Mouse (Mus musculus): ENCODE measurements around the gene Vnn3.
A peak's percentile ranks its signal among the peaks of the same experiment; 100 is the strongest.

The Vnn3 gene

DNA sequence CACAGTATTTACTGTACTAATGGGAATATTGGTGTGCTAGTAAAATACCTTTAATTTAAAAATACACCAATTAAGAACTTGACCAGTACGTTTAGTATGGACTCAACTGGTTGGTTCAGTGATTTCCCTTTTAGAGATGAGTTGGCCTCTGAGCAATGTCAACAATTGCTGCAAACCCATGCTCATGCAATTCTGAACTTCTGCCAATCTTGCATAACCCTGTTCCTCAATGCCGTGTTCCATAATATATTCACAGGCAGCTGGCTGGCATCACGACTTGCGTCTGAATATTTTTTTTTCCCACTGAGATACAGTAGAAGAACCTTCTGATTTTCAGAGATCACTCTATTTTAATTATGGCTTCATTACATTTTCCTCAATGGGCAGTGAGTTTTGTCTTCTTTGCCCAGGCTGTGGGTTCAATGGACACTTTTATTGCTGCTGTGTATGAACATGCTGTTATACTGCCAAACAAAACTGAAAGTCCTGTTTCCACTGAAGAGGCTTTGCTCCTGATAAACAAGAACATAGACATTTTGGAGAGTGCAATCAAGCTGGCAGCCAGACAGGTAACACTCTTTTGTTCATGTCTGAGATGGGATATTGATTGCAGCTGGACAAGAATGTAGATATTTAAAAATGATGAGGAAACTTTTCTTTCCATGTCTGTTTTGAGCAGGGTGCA lies at the start of gene Vnn3:
Gene Vnn3, plus strand, starts transcription at position 235 of the 685 bp plus-strand sequence.
- no peak for DNase-seq (ENCODE audit: extremely low read depth, insufficient read length, low spot score)

DNA sequence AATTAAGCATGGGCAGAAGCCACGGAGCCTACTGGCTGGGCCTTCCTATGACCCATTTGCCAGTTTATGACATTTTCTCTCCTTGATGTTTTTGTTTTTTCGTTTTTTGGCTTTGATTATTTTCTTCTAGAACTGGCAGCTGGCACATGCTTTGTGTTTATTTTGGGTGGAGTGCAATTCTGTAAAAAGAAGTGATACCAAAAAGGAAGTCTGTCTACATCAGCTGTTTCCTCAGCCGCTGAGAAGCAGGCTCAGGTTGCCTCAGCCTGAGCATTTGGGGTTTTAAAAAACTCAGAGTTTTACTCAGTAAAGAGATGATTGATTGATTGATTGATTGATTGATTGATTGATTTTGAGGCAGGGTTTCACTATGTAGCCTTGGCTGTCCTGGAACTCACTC lies 48.4 kb upstream of the Vnn3 start:
- no peak for DNase-seq (ENCODE audit: extremely low read depth, insufficient read length, low spot score)

DNA sequence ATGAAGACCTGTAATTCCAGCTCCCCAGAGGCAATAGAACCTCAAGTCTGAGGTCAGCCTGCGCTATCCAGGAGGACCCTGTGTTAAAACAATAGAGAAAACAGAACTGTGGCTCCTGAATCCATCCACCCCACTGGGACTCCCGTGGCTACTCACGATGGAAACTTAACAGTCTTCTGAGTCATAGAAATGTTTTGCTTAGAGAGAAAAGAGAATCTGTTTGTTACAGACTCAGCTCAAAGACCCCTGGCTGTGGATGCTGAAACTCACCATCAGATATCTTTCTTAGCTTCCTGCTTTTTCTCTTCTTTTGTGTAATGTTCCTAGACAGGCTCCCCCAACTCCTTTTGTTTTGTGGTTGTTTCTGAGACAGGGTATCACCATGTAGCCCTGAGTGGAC lies 46.6 kb upstream of the Vnn3 start:
- DNase-seq (ENCODE audit: extremely low read depth, insufficient read length, low spot score): no peak

DNA sequence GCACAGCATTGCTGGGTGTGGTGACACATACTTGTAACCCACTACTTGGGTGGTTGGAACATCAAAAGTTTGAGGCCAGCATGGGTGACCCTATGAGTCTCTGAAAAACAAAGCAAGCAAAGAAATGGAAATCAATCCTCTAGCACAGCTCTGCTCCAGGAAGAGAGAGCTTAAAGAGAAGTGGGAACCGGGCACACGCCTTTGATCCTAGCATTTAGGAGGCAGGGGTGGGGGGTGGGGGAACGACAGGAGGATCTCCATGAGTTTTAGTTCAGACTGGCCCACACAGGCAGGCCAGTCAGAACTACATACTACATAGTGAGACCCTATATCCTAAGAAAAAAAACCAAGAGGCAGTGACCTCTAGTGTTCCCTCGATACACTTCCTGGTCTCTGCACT lies 45.1 kb upstream of the Vnn3 start:
- DNase-seq (ENCODE audit: extremely low read depth, insufficient read length, low spot score): no peak

DNA sequence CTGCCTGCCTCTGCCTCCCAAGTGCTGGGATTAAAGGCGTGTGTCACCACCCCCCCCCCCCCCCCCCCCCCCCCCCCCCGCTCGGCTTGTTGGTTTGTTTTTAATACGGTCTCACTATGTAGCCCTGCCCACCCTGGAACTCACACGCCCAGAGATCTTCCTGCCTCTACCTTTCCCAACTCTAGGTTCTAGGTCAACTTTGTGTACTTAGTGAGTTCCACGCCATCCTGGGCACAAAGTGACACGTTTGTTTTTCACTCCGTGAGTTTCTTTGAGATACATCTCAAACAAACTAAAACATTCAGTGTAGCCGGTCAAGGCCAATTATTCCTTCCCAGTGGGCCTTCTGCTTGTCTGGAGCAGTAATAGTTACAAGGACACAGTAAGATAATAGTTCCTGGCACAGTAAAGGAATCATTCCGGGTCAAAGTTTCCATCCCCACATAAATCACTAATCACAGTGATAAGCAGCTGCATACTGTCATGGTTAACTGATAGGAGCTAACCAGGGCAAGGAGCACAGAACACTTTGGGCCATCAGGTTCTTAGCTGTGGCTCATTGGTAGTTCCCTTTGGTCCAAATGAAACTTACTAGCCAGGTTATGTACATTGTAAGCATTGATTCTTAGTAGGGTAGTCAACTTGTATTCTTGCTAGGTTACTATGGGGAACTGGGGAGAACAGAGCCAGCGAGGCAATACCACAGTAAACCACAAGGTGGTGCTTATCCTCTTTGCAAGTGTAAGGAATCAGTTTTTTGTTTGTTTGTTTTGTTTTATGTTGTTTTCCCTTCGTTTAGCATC lies 39.4 kb upstream of the Vnn3 start:
- no peak for DNase-seq (ENCODE audit: extremely low read depth, insufficient read length, low spot score)

DNA sequence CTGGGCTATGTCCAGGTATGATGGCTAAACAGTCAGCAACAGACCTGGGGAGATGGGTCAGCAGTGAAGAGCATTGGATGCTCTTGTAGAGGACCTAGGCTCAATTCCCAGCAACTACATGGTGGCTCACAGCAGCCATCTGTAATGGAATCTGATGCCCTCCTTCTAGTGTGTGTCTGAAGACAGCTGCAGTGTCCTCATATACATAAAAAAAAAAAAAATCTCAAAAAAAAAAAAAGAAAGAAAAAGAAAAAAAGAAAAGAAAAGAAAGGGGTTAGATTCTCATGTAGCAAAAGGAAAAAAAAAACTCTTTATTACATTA lies 38.9 kb upstream of the Vnn3 start:
- DNase-seq (ENCODE audit: extremely low read depth, insufficient read length, low spot score): no peak

DNA sequence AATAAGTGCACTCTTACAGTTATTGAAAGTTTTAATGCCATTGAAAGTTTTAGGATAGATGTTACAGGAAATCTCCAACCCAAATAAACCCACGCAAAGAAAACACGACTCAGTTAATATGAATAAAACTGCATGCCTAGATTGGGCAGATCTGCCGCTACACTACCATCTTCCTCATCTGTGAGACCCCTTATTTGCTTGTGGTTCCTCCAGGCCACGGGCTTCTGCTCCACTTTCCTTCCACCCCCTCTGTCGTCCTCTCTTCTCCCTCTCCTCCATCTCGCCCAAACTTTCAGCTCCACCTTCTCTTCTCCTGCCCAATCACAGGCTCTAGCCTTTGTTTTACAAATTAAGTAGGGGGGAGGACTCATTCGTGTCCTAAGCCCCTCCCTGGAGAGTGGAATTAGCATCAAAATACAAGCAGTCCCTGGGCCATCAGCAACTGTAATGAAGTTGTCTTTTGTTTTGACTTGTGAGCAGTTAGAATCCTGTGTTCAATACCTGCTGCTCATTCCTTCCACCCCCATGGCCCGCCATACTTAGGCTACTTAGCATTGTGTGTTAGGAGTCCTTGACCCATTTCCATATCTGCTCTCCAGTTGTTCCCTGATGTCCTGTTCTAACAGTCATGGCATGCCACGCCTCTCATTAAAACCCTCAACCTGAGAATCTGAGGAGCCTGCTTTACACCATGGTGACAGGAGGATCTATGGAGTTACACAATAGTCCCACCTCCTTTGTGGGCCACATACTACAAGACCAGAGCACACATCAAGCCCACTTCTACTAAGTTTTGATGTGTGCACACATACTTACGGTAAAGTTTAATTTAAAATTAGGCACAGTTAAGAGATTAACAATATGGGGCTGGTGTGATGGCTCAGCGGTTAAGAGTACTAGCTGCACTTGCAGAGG lies 38.2 kb upstream of the Vnn3 start:
- no peak for DNase-seq (ENCODE audit: extremely low read depth, insufficient read length, low spot score)

DNA sequence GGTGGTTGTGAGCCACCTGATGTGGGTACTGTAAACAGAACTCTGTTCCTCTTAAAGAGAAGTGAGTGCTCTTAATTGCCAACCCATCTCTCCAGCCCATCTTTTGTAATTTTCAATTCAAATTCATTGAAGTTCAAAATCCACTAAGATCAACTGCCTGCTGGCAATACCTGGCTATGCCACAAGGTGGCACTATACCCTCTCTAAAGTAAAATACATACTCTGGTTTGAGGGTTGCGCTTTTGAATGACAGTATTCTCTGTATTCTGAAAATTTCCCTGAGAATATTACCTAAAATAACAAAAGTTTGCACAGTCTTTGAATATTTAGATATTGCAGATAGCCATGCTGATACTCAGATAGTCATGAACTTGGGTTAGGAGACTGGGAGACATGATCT lies 36.1 kb upstream of the Vnn3 start:
- peak; percentile 5 for DNase-seq (ENCODE audit: extremely low read depth, insufficient read length, low spot score)

DNA sequence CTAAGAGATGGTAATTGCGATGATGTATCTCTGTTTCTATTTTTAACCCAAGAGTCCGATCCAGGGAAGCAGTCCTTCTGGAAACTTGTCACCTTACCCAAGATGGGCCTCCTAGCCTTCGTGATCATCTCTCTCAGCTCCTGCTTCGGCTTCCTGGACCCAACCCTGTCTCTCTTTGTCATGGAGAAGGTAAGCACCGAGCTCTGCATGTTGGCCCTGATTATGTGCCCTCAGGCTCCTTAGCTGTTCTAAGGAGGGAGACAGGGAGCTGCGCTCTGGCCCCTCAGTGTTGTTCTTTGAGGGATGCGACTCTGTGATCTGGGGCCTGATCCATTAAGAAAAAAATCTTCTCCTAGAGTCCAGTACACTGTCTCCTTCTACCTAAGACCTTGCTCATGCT lies 35.0 kb upstream of the Vnn3 start:
- no peak for DNase-seq (ENCODE audit: extremely low read depth, insufficient read length, low spot score)

DNA sequence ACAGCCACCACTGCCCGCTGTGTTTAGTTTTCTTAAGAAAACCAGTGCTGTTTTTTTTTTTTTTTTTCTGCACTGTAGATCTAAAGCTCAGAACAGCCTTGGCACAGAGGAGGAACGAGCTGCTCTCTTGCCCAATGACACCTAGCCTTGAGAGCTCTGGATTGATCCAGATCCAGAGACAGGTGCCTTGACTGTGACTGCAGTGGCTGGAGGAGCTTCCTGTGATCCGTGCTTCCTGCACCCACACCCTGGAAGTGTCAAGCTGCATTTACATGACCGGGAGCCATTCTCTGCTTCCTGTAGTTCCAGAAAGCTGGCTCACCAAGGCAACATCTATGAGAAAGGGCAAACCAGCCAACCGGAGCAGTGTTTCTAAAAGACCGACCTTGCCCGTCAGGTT lies 24.7 kb upstream of the Vnn3 start:
- no peak for DNase-seq (ENCODE audit: extremely low read depth, insufficient read length, low spot score)

DNA sequence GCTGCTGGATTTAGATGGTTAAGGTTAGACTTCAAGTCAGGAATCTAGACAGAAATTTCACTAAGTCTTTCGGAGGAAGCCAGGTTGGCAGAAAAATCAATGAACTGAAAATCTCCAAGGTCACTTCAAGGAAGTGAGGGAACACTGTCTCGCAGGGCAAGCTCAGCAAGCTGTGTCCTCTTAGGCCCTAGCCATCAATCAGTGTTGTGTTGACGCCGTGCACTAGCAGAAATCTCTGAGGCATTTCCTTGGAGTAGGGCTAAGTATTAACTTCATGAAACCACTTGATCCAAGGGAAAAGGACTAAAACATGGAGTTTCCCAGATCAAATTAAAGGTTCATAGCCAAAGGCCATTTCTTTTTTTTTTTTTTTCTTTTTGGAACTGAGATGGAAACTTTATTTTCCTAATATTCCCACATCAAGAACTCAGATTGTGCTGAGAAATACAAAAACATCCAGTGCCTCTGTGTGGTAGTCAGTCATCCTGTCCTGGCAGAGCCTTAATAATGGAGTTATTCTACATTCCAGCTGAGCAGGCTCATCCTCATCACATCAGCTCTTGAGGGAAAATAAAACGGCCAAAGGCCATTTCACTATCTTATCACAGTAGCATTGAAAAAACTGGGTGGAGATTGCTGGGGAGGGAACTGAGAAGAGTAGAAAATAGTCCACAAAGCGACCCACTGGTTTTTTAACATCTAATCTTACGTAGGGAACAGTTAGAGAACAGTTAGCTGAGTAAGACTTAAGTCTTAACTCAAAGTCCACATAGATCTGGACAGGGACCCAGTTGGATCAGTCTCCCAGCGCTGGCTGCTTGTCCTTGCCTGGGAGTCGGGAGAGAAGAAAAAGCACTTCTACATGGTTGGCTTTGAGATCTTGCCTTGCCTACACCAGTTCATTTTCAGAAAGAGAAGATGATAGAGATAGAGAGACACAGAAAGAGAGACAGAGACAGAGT lies 15.0 kb upstream of the Vnn3 start:
- DNase-seq (ENCODE audit: extremely low read depth, insufficient read length, low spot score): no peak

DNA sequence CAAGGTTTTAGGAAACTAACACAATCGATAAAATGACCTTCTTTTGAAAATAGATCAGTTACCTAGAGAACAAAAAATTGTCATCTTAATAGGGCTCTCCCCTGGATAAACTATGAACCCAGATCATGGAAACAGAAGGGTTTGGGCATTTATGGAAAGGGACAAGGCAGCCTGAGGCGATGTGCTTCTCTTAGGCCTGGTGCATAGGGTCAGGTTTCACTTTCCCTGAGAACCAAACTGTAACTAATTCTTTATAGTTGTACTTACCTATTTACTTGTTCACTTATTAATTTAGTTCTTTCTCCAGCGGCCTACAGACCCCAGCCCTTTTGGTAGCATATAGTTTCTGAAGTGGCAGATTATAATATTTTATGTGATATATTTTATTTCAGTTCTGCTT lies 14.1 kb upstream of the Vnn3 start:
- no peak for DNase-seq (ENCODE audit: extremely low read depth, insufficient read length, low spot score)

DNA sequence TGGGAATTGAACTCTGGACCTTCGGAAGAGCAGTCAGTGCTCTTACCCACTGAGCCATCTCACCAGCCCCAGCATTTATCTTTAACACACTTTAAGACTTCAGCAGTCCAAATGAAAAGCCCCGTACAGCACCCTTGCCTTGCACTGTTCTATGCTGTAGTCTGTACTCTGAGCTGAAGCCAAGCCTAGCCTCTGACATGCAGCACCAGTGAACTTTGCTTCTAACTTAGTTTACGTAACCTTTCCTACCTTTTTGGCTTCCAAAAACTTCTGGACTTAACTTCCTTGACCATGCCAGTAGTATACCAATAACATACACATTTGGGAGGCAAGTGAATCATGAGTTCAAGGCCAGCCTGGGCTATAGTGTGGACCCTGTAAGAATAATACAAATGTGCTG lies 12.4 kb upstream of the Vnn3 start:
- no peak for DNase-seq (ENCODE audit: extremely low read depth, insufficient read length, low spot score)

DNA sequence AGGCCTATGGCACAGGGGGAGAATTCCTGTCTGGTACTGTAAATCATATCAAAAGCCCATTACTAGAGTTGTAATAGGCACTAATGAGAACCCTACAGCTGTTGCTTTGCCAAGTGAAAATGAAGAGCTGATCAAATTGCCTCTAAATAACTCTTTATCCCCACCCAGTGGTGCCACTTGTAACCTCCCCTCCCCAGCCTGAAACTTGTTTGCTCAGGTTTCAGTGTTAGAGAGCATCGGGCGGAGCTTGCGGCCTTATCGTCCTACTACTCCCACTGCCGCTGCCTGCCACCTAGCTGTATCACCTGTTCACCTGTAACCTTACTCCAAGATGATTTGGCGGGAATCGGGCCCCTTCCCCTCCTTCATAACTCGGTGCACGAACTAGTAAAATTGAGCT lies 11.9 kb upstream of the Vnn3 start:
- no peak for DNase-seq (ENCODE audit: extremely low read depth, insufficient read length, low spot score)

DNA sequence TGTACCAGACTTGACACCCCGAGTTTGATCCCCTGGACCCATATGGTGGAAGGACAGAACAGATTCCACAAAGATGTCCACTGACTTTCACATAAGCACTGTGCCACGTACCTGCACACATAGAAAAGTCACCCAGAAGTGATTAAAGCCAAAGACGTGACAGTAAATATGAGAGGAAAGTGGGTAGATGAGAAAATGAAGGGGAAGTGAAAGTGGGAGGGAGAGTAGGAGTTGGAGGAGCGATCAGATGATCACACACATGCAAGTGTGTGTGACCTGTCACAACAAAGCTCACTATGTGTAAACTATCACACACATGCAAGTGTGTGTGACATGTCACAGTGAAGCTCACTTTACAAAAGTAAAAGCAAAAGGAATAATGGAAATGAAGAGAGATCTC lies 10.8 kb upstream of the Vnn3 start:
- DNase-seq (ENCODE audit: extremely low read depth, insufficient read length, low spot score): no peak

DNA sequence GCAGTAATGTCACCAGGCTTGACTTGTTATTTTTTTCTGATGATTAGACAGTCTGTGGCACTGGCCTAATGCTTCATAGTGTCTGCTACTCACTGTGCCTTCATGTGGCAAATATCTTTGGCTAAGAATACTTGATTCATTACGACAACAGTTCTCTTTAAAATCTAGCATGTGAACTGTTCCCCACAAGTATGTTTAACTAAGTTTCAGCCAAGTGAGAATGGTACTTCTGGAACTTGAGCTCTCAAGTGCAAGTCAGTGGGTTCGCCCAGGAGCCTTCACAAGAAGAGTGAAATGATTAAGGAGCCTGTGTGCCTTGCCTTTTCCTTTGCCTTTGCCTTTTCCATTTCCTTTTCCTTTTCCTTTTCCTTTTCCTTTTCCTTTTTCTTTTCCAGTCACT lies 834 bp downstream of the Vnn3 start:
- DNase-seq (ENCODE audit: extremely low read depth, insufficient read length, low spot score): no peak

DNA sequence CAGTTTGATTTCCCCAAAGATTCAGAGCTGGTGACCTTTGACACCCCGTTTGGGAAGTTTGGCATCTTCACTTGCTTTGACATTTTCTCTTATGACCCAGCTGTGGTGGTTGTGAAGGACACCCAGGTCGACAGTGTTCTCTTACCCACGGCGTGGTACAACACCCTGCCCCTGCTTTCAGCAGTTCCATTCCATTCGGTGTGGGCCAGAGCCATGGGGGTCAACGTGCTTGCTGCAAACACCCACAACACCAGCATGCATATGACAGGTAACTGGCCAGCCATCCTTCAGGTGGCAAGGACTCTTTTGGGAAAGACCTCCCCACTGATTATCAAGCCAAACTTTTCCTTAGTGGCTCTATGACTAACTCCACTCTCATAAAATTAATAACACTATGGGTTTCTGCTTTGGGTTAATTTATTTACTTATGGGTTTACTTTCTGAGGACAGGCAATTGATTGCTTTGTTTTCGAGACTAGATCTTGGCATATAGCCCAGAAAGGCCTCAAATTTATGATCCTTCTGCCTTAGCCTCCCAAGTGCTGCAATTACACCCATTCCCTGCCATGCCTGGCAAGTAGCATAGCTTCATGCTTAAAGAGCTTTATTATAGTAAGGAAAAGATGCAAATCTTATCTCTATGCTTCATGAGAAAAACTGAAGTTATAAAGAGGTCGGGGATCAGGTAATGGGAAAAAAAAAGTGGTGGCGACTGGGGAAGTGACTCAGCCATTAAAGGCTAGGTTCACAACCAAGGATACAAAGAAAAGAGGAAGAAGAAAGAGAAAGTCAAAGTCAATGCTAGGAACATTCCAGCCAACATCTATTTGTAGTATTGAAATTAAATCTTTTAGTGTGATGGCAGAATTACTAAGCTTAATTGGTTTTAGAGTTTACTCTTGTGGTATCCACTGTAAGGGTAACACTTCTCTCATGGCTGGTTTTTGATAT lies 13.4 kb downstream of the Vnn3 start:
- DNase-seq (ENCODE audit: extremely low read depth, insufficient read length, low spot score): no peak

DNA sequence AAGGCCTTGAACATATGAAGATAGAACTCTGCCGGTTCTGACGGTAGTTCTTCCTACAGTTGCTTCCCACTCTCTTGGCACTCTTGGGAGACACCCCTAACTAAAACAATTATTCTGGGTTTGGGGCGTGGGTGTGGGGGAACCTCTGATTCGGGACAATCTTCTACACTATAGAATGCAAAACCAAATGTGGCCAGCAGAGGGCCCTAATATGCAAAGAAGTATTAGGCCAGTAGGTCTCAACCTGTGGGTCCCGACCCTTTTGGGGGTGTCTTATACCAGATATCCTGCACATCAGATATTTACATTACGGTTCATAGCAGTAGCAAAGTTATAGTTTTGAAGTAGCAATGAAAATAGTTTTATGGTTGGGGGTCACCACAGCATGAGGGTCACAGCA lies 29.4 kb downstream of the Vnn3 start:
- DNase-seq (ENCODE audit: extremely low read depth, insufficient read length, low spot score): no peak

DNA sequence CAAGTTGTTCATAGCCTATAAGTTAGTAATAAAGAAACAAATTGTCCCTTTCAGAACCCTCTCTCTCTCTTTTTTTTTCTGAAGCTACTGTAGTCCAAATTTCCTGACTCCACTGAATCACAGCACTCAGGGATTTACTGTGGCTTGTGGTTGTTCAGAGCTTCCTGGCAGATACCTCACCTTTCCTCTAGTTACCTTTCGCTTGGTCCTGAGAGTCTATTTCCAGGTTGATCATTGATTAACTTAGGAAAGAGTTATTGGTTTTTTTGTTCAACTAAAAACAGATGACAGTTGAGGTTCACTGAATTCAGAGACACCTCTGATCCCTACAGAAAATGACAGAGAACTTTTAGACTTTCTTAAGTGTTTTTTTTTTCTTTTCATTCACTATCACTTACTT lies 33.6 kb downstream of the Vnn3 start:
- DNase-seq (ENCODE audit: extremely low read depth, insufficient read length, low spot score): no peak
